Mouse (Mus musculus) CH12.LX (cell line): ENCODE data around the gene Cdc25a. TPM values are rescaled to one million over a fixed set of nuclear protein-coding genes. Genes with fewer than 3 reads are reported as not detected.
A peak's percentile ranks its signal among the peaks of the same experiment; 100 is the strongest.

Experiments used
- DNase-seq: peaks from one replicate; pipeline ENCODE4 v3.0.0-alpha.2; 2013; ENCODE audit errors: extremely low read depth
- H3K27ac ChIP-seq: 2 replicates; pipeline ENCODE4 v1.5.1; 2012; ENCODE audit warnings: low read depth, mild to moderate bottlenecking, control low read depth, moderate library complexity; ENCODE audit not compliant: insufficient read depth
- H3K27me3 ChIP-seq: replicated peaks from 2 replicates; pipeline ENCODE3; 2012; ENCODE audit warnings: inconsistent platforms
- H3K36me3 ChIP-seq, 2 experiments: replicated peaks in 1 of 2; 2 replicates each; pipeline versions ENCODE3 to v1.6.1; 2012; ENCODE audit warnings: inconsistent platforms in 1 of 2, low read length in 1 of 2, mild to moderate bottlenecking in 1 of 2, mixed read lengths in 1 of 2, moderate library complexity in 1 of 2; ENCODE audit not compliant: control insufficient read depth in 1 of 2, insufficient read depth in 1 of 2
- H3K4me1 ChIP-seq, 2 experiments: 2 replicates each; pipeline ENCODE4 v1.6.1; 2012; ENCODE audit warnings: inconsistent platforms in 1 of 2, moderate library complexity in 1 of 2; ENCODE audit not compliant: insufficient read depth in 2 of 2, control insufficient read depth in 1 of 2
- H3K4me2 ChIP-seq: 2 replicates; pipeline ENCODE4 v1.6.1; 2012; ENCODE audit warnings: low read depth, mild to moderate bottlenecking, control low read depth; ENCODE audit not compliant: poor library complexity, insufficient read depth, severe bottlenecking
- H3K4me3 ChIP-seq, 3 experiments: fragments of 150-350 bp in 1 of 3; sonication (generic) in 1 of 3; replicated peaks in 1 of 3; 2 replicates each; pipeline versions ENCODE3 to v1.5.1; 2011 to 2012; ENCODE audit warnings: low read depth in 2 of 3, low read length in 2 of 3, mild to moderate bottlenecking in 2 of 3, moderate library complexity in 2 of 3, control low read depth in 1 of 3, improper control_type of control experiment in 1 of 3, inconsistent platforms in 1 of 3, mixed read lengths in 1 of 3; ENCODE audit not compliant: poor library complexity in 1 of 3
- H3K79me2 ChIP-seq: replicated peaks from 2 replicates; pipeline ENCODE4 v1.6.1; 2012; ENCODE audit warnings: mild to moderate bottlenecking, moderate library complexity; ENCODE audit not compliant: control insufficient read depth, poor library complexity, insufficient read depth, severe bottlenecking; ENCODE audit errors: extremely low read depth
- H3K9ac ChIP-seq: 2 replicates; pipeline ENCODE4 v1.6.1; 2012; ENCODE audit warnings: low read depth, mild to moderate bottlenecking, control low read depth, moderate library complexity; ENCODE audit not compliant: insufficient read depth
- H3K9me3 ChIP-seq: replicated peaks from 2 replicates; pipeline ENCODE3; 2012; ENCODE audit warnings: low read length, inconsistent platforms, mixed read lengths
- BHLHE40 ChIP-seq: IDR thresholded peaks from 2 replicates; pipeline ENCODE4 v1.6.1; 2011; ENCODE audit warnings: mild to moderate bottlenecking, low read depth, low read length, improper control_type of control experiment
- CHD1 ChIP-seq: IDR thresholded peaks from 2 replicates; pipeline ENCODE4 v1.6.1; 2012; ENCODE audit warnings: low read depth, low read length, improper control_type of control experiment, inconsistent platforms
- CHD2 ChIP-seq: IDR thresholded peaks from 2 replicates; pipeline ENCODE4 v1.6.1; 2011; ENCODE audit warnings: low read length, improper control_type of control experiment
- CTCF ChIP-seq, 2 experiments: IDR thresholded peaks in 1 of 2; conservative IDR thresholded peaks in 1 of 2; 2 replicates each; pipeline ENCODE4 v1.5.1; 2011 to 2012; ENCODE audit warnings: low read depth in 2 of 2, low read length in 2 of 2, improper control_type of control experiment in 1 of 2, inconsistent platforms in 1 of 2, mild to moderate bottlenecking in 1 of 2, moderate library complexity in 1 of 2
- E2F4 ChIP-seq: IDR thresholded peaks from 2 replicates; pipeline ENCODE4 v1.6.1; 2011; ENCODE audit warnings: low read depth, low read length, improper control_type of control experiment; ENCODE audit not compliant: insufficient replicate concordance
- ELF1 ChIP-seq: IDR thresholded peaks from 2 replicates; pipeline ENCODE4 v1.6.1; 2014; ENCODE audit warnings: low read depth, mild to moderate bottlenecking, inconsistent platforms, low read length, improper control_type of control experiment
- EP300 ChIP-seq: IDR thresholded peaks from 2 replicates; pipeline ENCODE4 v1.6.1; 2011; ENCODE audit warnings: low read length, improper control_type of control experiment
- ETS1 ChIP-seq: conservative IDR thresholded peaks from 2 replicates; pipeline ENCODE4 v1.6.1; 2012; ENCODE audit warnings: low read depth, mild to moderate bottlenecking, inconsistent platforms, low read length, improper control_type of control experiment, moderate library complexity
- GABPA ChIP-seq: IDR thresholded peaks from 2 replicates; pipeline ENCODE4 v1.6.1; 2012; ENCODE audit warnings: low read depth, low read length, improper control_type of control experiment, inconsistent platforms; ENCODE audit not compliant: insufficient replicate concordance
- HCFC1 ChIP-seq: IDR thresholded peaks from 2 replicates; pipeline ENCODE4 v1.6.1; 2012; ENCODE audit warnings: low read depth, mild to moderate bottlenecking, inconsistent platforms, low read length, improper control_type of control experiment
- IRF4 ChIP-seq: IDR thresholded peaks from 2 replicates; pipeline ENCODE4 v1.6.1; 2014; ENCODE audit warnings: low read depth, mild to moderate bottlenecking, inconsistent platforms, low read length, improper control_type of control experiment
- JUN ChIP-seq: IDR thresholded peaks from 2 replicates; pipeline ENCODE4 v1.6.1; 2011; ENCODE audit warnings: low read depth, mild to moderate bottlenecking, low read length, improper control_type of control experiment, moderate library complexity; ENCODE audit not compliant: insufficient read depth
- JUND ChIP-seq: conservative IDR thresholded peaks from 2 replicates; pipeline ENCODE4 v1.6.1; 2011; ENCODE audit warnings: low read depth, low read length, improper control_type of control experiment
- KAT2A ChIP-seq: IDR thresholded peaks from 2 replicates; pipeline ENCODE4 v1.6.1; 2012; ENCODE audit warnings: low read length, improper control_type of control experiment, inconsistent platforms; ENCODE audit not compliant: insufficient replicate concordance
- MAFK ChIP-seq: IDR thresholded peaks from 2 replicates; pipeline ENCODE4 v1.6.1; 2011; ENCODE audit warnings: low read length, improper control_type of control experiment; ENCODE audit not compliant: insufficient replicate concordance
- MAX ChIP-seq: IDR thresholded peaks from 2 replicates; pipeline ENCODE4 v1.6.1; 2011; ENCODE audit warnings: low read length, improper control_type of control experiment
- MAZ ChIP-seq: IDR thresholded peaks from 2 replicates; pipeline ENCODE4 v1.6.1; 2012; ENCODE audit warnings: low read depth, mild to moderate bottlenecking, inconsistent platforms, low read length, improper control_type of control experiment, moderate library complexity
- MEF2A ChIP-seq: IDR thresholded peaks from 2 replicates; pipeline ENCODE4 v1.6.1; 2014; ENCODE audit warnings: low read depth, mild to moderate bottlenecking, inconsistent platforms, low read length, improper control_type of control experiment, borderline replicate concordance
- MXI1 ChIP-seq: IDR thresholded peaks from 2 replicates; pipeline ENCODE4 v1.6.1; 2011; ENCODE audit warnings: mild to moderate bottlenecking, low read depth, low read length, improper control_type of control experiment
- MYC ChIP-seq: IDR thresholded peaks from 2 replicates; pipeline ENCODE4 v1.6.1; 2011; ENCODE audit warnings: low read depth, mild to moderate bottlenecking, improper control_type of control experiment, low read length
- NELFE ChIP-seq: IDR thresholded peaks from 2 replicates; pipeline ENCODE4 v1.6.1; 2011; ENCODE audit warnings: low read depth, low read length, improper control_type of control experiment
- NRF1 ChIP-seq: IDR thresholded peaks from 2 replicates; pipeline ENCODE4 v1.6.1; 2014; ENCODE audit warnings: low read depth, mild to moderate bottlenecking, inconsistent platforms, low read length, improper control_type of control experiment, moderate library complexity
- PAX5 ChIP-seq: IDR thresholded peaks from 2 replicates; pipeline ENCODE4 v1.6.1; 2012; ENCODE audit warnings: low read length, inconsistent platforms, mixed read lengths
- POLR2A ChIP-seq: IDR thresholded peaks from 2 replicates; pipeline ENCODE4 v1.6.1; 2011; ENCODE audit warnings: low read depth, mild to moderate bottlenecking, improper control_type of control experiment, low read length
- POLR2AphosphoS2 ChIP-seq: IDR thresholded peaks from 2 replicates; pipeline ENCODE4 v1.6.1; 2011; ENCODE audit warnings: low read depth, low read length, improper control_type of control experiment
- RAD21 ChIP-seq: IDR thresholded peaks from 2 replicates; pipeline ENCODE4 v1.6.1; 2011; ENCODE audit warnings: low read depth, mild to moderate bottlenecking, low read length, improper control_type of control experiment, moderate library complexity
- RCOR1 ChIP-seq: conservative IDR thresholded peaks from 2 replicates; pipeline ENCODE4 v1.6.1; 2012; ENCODE audit warnings: low read depth, mild to moderate bottlenecking, inconsistent platforms, low read length, improper control_type of control experiment
- SIN3A ChIP-seq: IDR thresholded peaks from 2 replicates; pipeline ENCODE4 v1.6.1; 2012; ENCODE audit warnings: low read length, improper control_type of control experiment, inconsistent platforms
- SMC3 ChIP-seq: IDR thresholded peaks from 2 replicates; pipeline ENCODE4 v1.6.1; 2011; ENCODE audit warnings: low read depth, low read length, improper control_type of control experiment
- TBP ChIP-seq: conservative IDR thresholded peaks from 2 replicates; pipeline ENCODE4 v1.6.1; 2011; ENCODE audit warnings: low read depth, low read length, improper control_type of control experiment
- TCF12 ChIP-seq: IDR thresholded peaks from 2 replicates; pipeline ENCODE4 v1.6.1; 2014; ENCODE audit warnings: low read depth, mild to moderate bottlenecking, inconsistent platforms, low read length, improper control_type of control experiment
- UBTF ChIP-seq: IDR thresholded peaks from 2 replicates; pipeline ENCODE4 v1.6.1; 2012; ENCODE audit warnings: low read depth, mild to moderate bottlenecking, inconsistent platforms, low read length, improper control_type of control experiment, moderate library complexity
- USF1 ChIP-seq: IDR thresholded peaks from 2 replicates; pipeline ENCODE4 v1.6.1; 2014; ENCODE audit warnings: low read depth, mild to moderate bottlenecking, inconsistent platforms, low read length, improper control_type of control experiment
- USF2 ChIP-seq: conservative IDR thresholded peaks from 2 replicates; pipeline ENCODE4 v1.6.1; 2011; ENCODE audit warnings: low read depth, low read length, improper control_type of control experiment
- ZC3H11A ChIP-seq: IDR thresholded peaks from 2 replicates; pipeline ENCODE4 v1.6.1; 2012; ENCODE audit warnings: low read depth, mild to moderate bottlenecking, inconsistent platforms, low read length, improper control_type of control experiment
- ZKSCAN1 ChIP-seq: IDR thresholded peaks from 2 replicates; pipeline ENCODE4 v1.6.1; 2012; ENCODE audit warnings: low read depth, inconsistent platforms, low read length, improper control_type of control experiment, borderline replicate concordance
- ZMIZ1 ChIP-seq: IDR thresholded peaks from 2 replicates; pipeline ENCODE4 v1.6.1; 2012; ENCODE audit warnings: low read depth, mild to moderate bottlenecking, inconsistent platforms, low read length, improper control_type of control experiment
- ZNF384 ChIP-seq: IDR thresholded peaks from 2 replicates; pipeline ENCODE4 v1.6.1; 2012; ENCODE audit warnings: low read depth, low read length, improper control_type of control experiment, inconsistent platforms
- dilution Hi-C: fragments of 300-500 bp; cut with MboI; formaldehyde crosslinking; loops from 2 replicates; pipeline ENCODE4 v1.14.3; 2020; ENCODE audit warnings: low sequenced_read_pairs; ENCODE audit not compliant: extremely low pct_unique_long_range_greater_than_20kb, extremely low pct_ligation_motif_present
- in situ Hi-C: fragments of 300-500 bp; cut with MboI; formaldehyde crosslinking; loops from 3 replicates; pipeline ENCODE4 v1.14.3; 2019; ENCODE audit warnings: low sequenced_read_pairs, low pct_ligation_motif_present, low pct_unique_long_range_greater_than_20kb, mixed read lengths
- polyA plus RNA-seq: library from polyadenylated mRNA; unstranded; fragments of >175 nt; gene quantifications from 2 replicates; pipeline ENCODE4 v1.2.1, GENCODE M21; 2012; ENCODE audit warnings: low read depth; ENCODE audit not compliant: insufficient read length
- total RNA-seq, 2 experiments: library from RNA; depleted of rRNA; stranded (reverse); fragments of 300-350 nt in 1 of 2; fragments of >200 nt in 1 of 2; gene quantifications; 2 replicates each; pipeline ENCODE4 v1.2.3; 2012 to 2014

The Cdc25a gene
- total and polyA plus RNA-seq, 3 experiments: 32.4 to 74.9 (median 32.6) TPM

- H3K27me3 ChIP-seq: peaks cover 35% of the 10 kb centered on the region
- dilution Hi-C loops (no loop called here), in situ Hi-C loops (loop anchor here (25.0 kb wide), 1 partner anchor 175 kb away; no protein-coding TSS in a partner anchor)
- peak overlapping the region in 1 of 3 experiments; percentile 26 for H3K4me3 ChIP-seq
- peak overlapping the region; percentile 80 for H3K4me2 ChIP-seq
- peak; percentile 84 for DNase-seq
- no peaks in the 10 kb centered on the region for H3K79me2 ChIP-seq
- TF ChIP-seq MXI1 (no peak; the same call in 1 of the 2 replicates), NRF1 (no peak), MAFK (no peak), TBP (no peak), RCOR1 (no peak), ZKSCAN1 (no peak), PAX5 (no peak), ZC3H11A (no peak), RAD21 (peak; percentile 93), SMC3 (peak; percentile 73), GABPA (no peak), TCF12 (no peak), KAT2A (no peak), POLR2AphosphoS2 (no peak), ELF1 (no peak), E2F4 (no peak), MEF2A (no peak), MAZ (no peak), ZMIZ1 (no peak), EP300 (no peak), POLR2A (no peak; the same call in 1 of the 2 replicates), IRF4 (peak; percentile 42; the same call in 1 of the 2 replicates), ZNF384 (no peak), BHLHE40 (peak; percentile 47), CHD1 (no peak), CHD2 (no peak), USF1 (no peak), ETS1 (no peak), UBTF (no peak), JUND (no peak), MYC (peak; percentile 55; the same call in 1 of the 2 replicates), NELFE (0 out of 2 replicates have a peak, but pooled peaks have one; percentile 18), MAX (peak; percentile 47; the same call in 1 of the 2 replicates), JUN (no peak), SIN3A (no peak), CTCF (conservative IDR thresholded peaks at IDR 0.05 in 1 of 2, IDR thresholded peaks at IDR 0.05 in 1 of 2; ENCODE audit: low read depth in 2 of 2, low read length in 2 of 2) (peak; percentile 85 to 95), HCFC1 (no peak), USF2 (no peak)
- no peak overlapping the region for H3K27ac ChIP-seq
- no peaks in the 10 kb centered on the region for H3K9me3 ChIP-seq
- H3K4me1 ChIP-seq: peaks cover 0 to 16% of the 10 kb centered on the region in 2 experiments; a peak in 2 of 4 replicates
- no peaks in the 10 kb centered on the region for H3K36me3 ChIP-seq
- peak overlapping the region; percentile 29; the same call in 1 of the 2 replicates for H3K9ac ChIP-seq
Measured at GRCm38 (mm10) chr9:109862397-109863044, 12.9 kb upstream of the Cdc25a start.
